Mouse (Mus musculus): ENCODE results near the gene 1700016D06Rik.

- no peak for TF ChIP-seq POLR2A (IDR thresholded peaks at IDR 0.05; ENCODE audit: control insufficient read depth, low read depth, low read length)
- no peak for TF ChIP-seq CTCF (IDR thresholded peaks at IDR 0.05; ENCODE audit: control insufficient read depth, insufficient read depth, insufficient replicate concordance, low read depth, low read length)
Observed at GRCm38 (mm10) chr8:11743580-11743979, 42.7 kb upstream of the 1700016D06Rik start.
